Mouse (Mus musculus) cerebellum, adult 2 months (tissue): ENCODE results near the gene Rab19. TPM values are rescaled to one million over a fixed set of nuclear protein-coding genes. Genes with fewer than 3 reads are reported as not detected.
A peak's percentile ranks its signal among the peaks of the same experiment; 100 is the strongest.

ENCODE experiments used
- DNase-seq, 2 experiments: peaks; one replicate each; pipeline ENCODE4 v3.0.0; 2021
- H3K27ac ChIP-seq: fragments of 200-500 bp; 2 replicates; pipeline ENCODE4 v1.5.1; 2012; ENCODE audit warnings: low read length, control low read depth, inconsistent platforms; ENCODE audit not compliant: insufficient read depth
- H3K27me3 ChIP-seq: fragments of 200-500 bp; 2 replicates; pipeline ENCODE4 v1.6.1; 2012; ENCODE audit warnings: inconsistent platforms, mild to moderate bottlenecking, low read length, moderate library complexity; ENCODE audit not compliant: control insufficient read depth, insufficient read depth
- H3K4me1 ChIP-seq: fragments of 200-500 bp; 2 replicates; pipeline ENCODE4 v1.6.1; 2011; ENCODE audit warnings: low read length; ENCODE audit not compliant: control insufficient read depth, insufficient read depth
- H3K4me3 ChIP-seq: fragments of 200-500 bp; replicated peaks from 2 replicates; pipeline ENCODE3; 2011; ENCODE audit warnings: mild to moderate bottlenecking, low read depth, low read length, control low read depth; ENCODE audit not compliant: insufficient read depth
- CTCF ChIP-seq: fragments of 200-500 bp; IDR thresholded peaks from 2 replicates; pipeline ENCODE4 v1.5.1; 2011; ENCODE audit warnings: low read depth, mild to moderate bottlenecking, control low read depth, low read length, moderate library complexity, borderline replicate concordance; ENCODE audit not compliant: insufficient read depth
- POLR2A ChIP-seq: fragments of 200-500 bp; IDR thresholded peaks from 2 replicates; pipeline ENCODE4 v1.6.1; 2011; ENCODE audit warnings: low read length, control low read depth, borderline replicate concordance; ENCODE audit not compliant: insufficient read depth
- WGBS: fragments of 180-500 bp; shearing (Covaris S2); methylation state at CpG from one replicate; pipeline ENCODE4 v1.1.7; 2018; 5-methylcytosine and 5-hydroxymethylcytosine counted together
- polyA plus RNA-seq: library from polyadenylated mRNA; depleted of rRNA; stranded (reverse); fragments of >200 nt; gene quantifications from 2 replicates; pipeline ENCODE4 v1.2.3, GENCODE M21; 2012

The Rab19 gene
- polyA plus RNA-seq, 1 experiment, result 0.15 TPM

- TF ChIP-seq CTCF (no peak), POLR2A (no peak)
- Histone ChIP-seq H3K27ac (no peak overlapping the region), H3K4me1 (peaks cover 10% of the 10 kb centered on the region; the same call in 1 of the 2 replicates), H3K4me3 (no peak overlapping the region), H3K27me3 (no peaks in the 10 kb centered on the region)
- 57% methylated on average over 4 of the region's 4 CpGs for WGBS
- DNase-seq, result no peak
Observed at GRCm38 (mm10) chr6:39395471-39395870, 14.5 kb downstream of the Rab19 start.

GRCm38 (mm10) chr6:39395916-39396315, 14.9 kb downstream of the Rab19 start:
- Histone ChIP-seq H3K27ac (0 out of 2 replicates have a peak overlapping the region, but pooled peaks have one; percentile 3), H3K4me1 (peaks cover 6% of the 10 kb centered on the region; the same call in 1 of the 2 replicates), H3K4me3 (no peak overlapping the region), H3K27me3 (no peaks in the 10 kb centered on the region)
- DNase-seq, result peak in 1 of 2 experiments; percentile 56
- 7% methylated on average over 4 of the region's 4 CpGs for WGBS
- TF ChIP-seq CTCF (no peak), POLR2A (no peak)

GRCm38 (mm10) chr6:39397046-39397445, 16.1 kb downstream of the Rab19 start:
- peaks cover 6% of the 10 kb centered on the region; the same call in 1 of the 2 replicates for H3K4me1 ChIP-seq
- H3K27me3 ChIP-seq, result no peaks in the 10 kb centered on the region
- WGBS, result 94% methylated on average over 6 of the region's 6 CpGs
- H3K4me3 ChIP-seq, result no peak overlapping the region
- no peak overlapping the region for H3K27ac ChIP-seq
- TF ChIP-seq POLR2A (no peak), CTCF (no peak)
- DNase-seq, result no peak

GRCm38 (mm10) chr6:39398342-39398741, 17.4 kb downstream of the Rab19 start:
- Histone ChIP-seq H3K27me3 (no peaks in the 10 kb centered on the region), H3K4me3 (no peak overlapping the region), H3K4me1 (peaks cover 9% of the 10 kb centered on the region; the same call in 1 of the 2 replicates), H3K27ac (no peak overlapping the region)
- no peak for DNase-seq
- TF ChIP-seq CTCF, result no peak
- no peak for TF ChIP-seq POLR2A
- WGBS, result 94% methylated on average over 9 of the region's 9 CpGs

- WGBS, result 65% methylated on average over 7 of the region's 7 CpGs
- no peak for DNase-seq
- Histone ChIP-seq H3K27ac (no peak overlapping the region), H3K4me1 (peaks cover 11% of the 10 kb centered on the region; the same call in 1 of the 2 replicates), H3K4me3 (no peak overlapping the region), H3K27me3 (no peaks in the 10 kb centered on the region)
- TF ChIP-seq POLR2A (no peak), CTCF (peak; percentile 59)
Observed at GRCm38 (mm10) chr6:39400343-39400742, 19.4 kb downstream of the Rab19 start.

GRCm38 (mm10) chr6:39403136-39403535, 22.2 kb downstream of the Rab19 start:
- Histone ChIP-seq H3K27me3 (no peaks in the 10 kb centered on the region), H3K27ac (no peak overlapping the region), H3K4me1 (0 out of 2 replicates have a peak, but pooled peaks cover 5% of the 10 kb centered on the region), H3K4me3 (no peak overlapping the region)
- WGBS, result 8% methylated on average over 2 of the region's 2 CpGs
- DNase-seq, result peak in 1 of 2 experiments; percentile 62
- TF ChIP-seq CTCF, result no peak

- Histone ChIP-seq H3K27me3 (no peaks in the 10 kb centered on the region), H3K4me1 (0 out of 2 replicates have a peak, but pooled peaks cover 5% of the 10 kb centered on the region), H3K27ac (no peak overlapping the region), H3K4me3 (no peak overlapping the region)
- TF ChIP-seq CTCF (no peak), POLR2A (no peak)
- WGBS, result 93% methylated on average over 5 of the region's 5 CpGs
- DNase-seq, result no peak
Observed at GRCm38 (mm10) chr6:39406480-39406879, 25.5 kb downstream of the Rab19 start.

- TF ChIP-seq POLR2A (no peak), CTCF (no peak)
- H3K4me1 ChIP-seq, result no peaks in the 10 kb centered on the region
- DNase-seq, result no peak
- H3K27me3 ChIP-seq, result no peaks in the 10 kb centered on the region
- H3K4me3 ChIP-seq, result no peak overlapping the region
- WGBS, result 86% methylated on average over 1 of the region's 1 CpGs
- H3K27ac ChIP-seq, result no peak overlapping the region
Observed at GRCm38 (mm10) chr6:39414106-39414505, 33.1 kb downstream of the Rab19 start.
